ENCODE assay signal across 27 mouse cellular contexts in genomic region chr11:101275309-101275708, GRCm38 (mm10). TPM values are rescaled to one million over a fixed set of nuclear protein-coding genes. Genes with fewer than 3 reads are reported as not detected.
A peak's percentile ranks its signal among the peaks of the same experiment; 100 is the strongest.
DNase-seq lines count a peak whose midpoint lies in the region; ATAC-seq and TF ChIP-seq lines count a peak whose summit lies in the region.
"Had no signal": no experiment of that assay in that cellular context is flagged by ENCODE, and none has a peak within 500 bp of the region (broad histone marks: within the 10 kb centered on the region; RNA-seq: fewer than 3 reads in every experiment).

No protein-coding gene starts in this region.

- DNase-seq in forebrain, embryonic 10.5 days (ENCODE audit: extremely low spot score, low spot score), result no peak
- no peak for DNase-seq in forebrain, postnatal 0 days
- no peak for DNase-seq in heart, embryonic 10.5 days (ENCODE audit: low spot score)
- DNase-seq in heart, adult 18-20 months, result no peak
- DNase-seq in midbrain, embryonic 14.5 days, result peak; percentile 5
- DNase-seq in midbrain, embryonic 11.5 days (ENCODE audit: low spot score, missing footprints), result no peak
- DNase-seq: adrenal gland, adult 2 months; adrenal gland, postnatal 10 days; adrenal gland, postnatal 25 days; B cell, adult 2 months; cerebellum, adult 11 months; cerebellum, adult 18-20 months; cerebellum, adult 8-10 months; cerebellum, adult 9-11 months; cerebellum, postnatal 14 days; cerebellum, postnatal 36 days; embryo, embryonic 11 days had no signal

- ATAC-seq in forebrain, postnatal 0 days, result no peak
- no peak for ATAC-seq in megakaryocyte, adult 5-6 weeks (ENCODE audit: poor library complexity, severe bottlenecking)
- ATAC-seq in midbrain, embryonic 14.5 days (ENCODE audit: low FRiP score, low TSS enrichment), result no peak
- no peak for ATAC-seq in midbrain, embryonic 11.5 days (ENCODE audit: low FRiP score)
- ATAC-seq: CD4-positive, CD25-positive, alpha-beta regulatory T cell, adult 4 months; forebrain, embryonic 14.5 days had no signal

- 76% methylated on average over 4 of the region's 4 CpGs for WGBS in forebrain, embryonic 10.5 days
- 62% methylated on average over 4 of the region's 4 CpGs for WGBS in forebrain, postnatal 0 days
- WGBS in heart, embryonic 10.5 days, result 72% methylated on average over 4 of the region's 4 CpGs
- 62% methylated on average over 4 of the region's 4 CpGs for WGBS in midbrain, embryonic 14.5 days
- WGBS in midbrain, embryonic 11.5 days, result 71% methylated on average over 4 of the region's 4 CpGs

- TF ChIP-seq CTCF in forebrain, postnatal 0 days (IDR thresholded peaks at IDR 0.05; ENCODE audit: low read depth), result no peak

- peaks cover 43% of the 10 kb centered on the region for H3K27me3 ChIP-seq in forebrain, embryonic 10.5 days (ENCODE audit: poor library complexity, severe bottlenecking)
- no peaks in the 10 kb centered on the region for H3K27me3 ChIP-seq in forebrain, postnatal 0 days (ENCODE audit: insufficient read depth, low read length)
- peaks cover 18% of the 10 kb centered on the region for H3K27me3 ChIP-seq in heart, embryonic 10.5 days (ENCODE audit: insufficient read depth, poor library complexity, severe bottlenecking)
- H3K27me3 ChIP-seq in megakaryocyte, embryonic 14.5 days (replicated peaks), result peaks cover 24% of the 10 kb centered on the region
- no peaks in the 10 kb centered on the region for H3K27me3 ChIP-seq in midbrain, embryonic 14.5 days (ENCODE audit: control insufficient read depth, insufficient read depth, low read length)
- no peaks in the 10 kb centered on the region; the same call in 1 of the 2 replicates for H3K27me3 ChIP-seq in midbrain, embryonic 11.5 days (ENCODE audit: control insufficient read depth, insufficient read depth, low read length)
- H3K27me3 ChIP-seq: CH12.LX had no signal

- H3K4me3 ChIP-seq in forebrain, embryonic 10.5 days, result no peak overlapping the region
- no peak overlapping the region for H3K4me3 ChIP-seq in forebrain, postnatal 0 days (ENCODE audit: low read depth, low read length)
- no peak overlapping the region for H3K4me3 ChIP-seq in heart, embryonic 10.5 days
- peak overlapping the region; percentile 18 for H3K4me3 ChIP-seq in megakaryocyte, embryonic 14.5 days (replicated peaks)
- H3K4me3 ChIP-seq in midbrain, embryonic 14.5 days (replicated peaks; ENCODE audit: low read depth, low read length), result no peak overlapping the region
- H3K4me3 ChIP-seq in midbrain, embryonic 11.5 days (ENCODE audit: low read depth, low read length), result no peak overlapping the region
- H3K4me3 ChIP-seq: embryonic facial prominence, embryonic 15.5 days; erythroblast, embryonic 14.5 days had no signal

- no peak overlapping the region for H3K9ac ChIP-seq in forebrain, postnatal 0 days
- H3K9ac ChIP-seq in midbrain, embryonic 14.5 days (replicated peaks; ENCODE audit: low read length), result no peak overlapping the region
- no peak overlapping the region for H3K9ac ChIP-seq in midbrain, embryonic 11.5 days (ENCODE audit: low read length)
- H3K9ac ChIP-seq: embryonic facial prominence, embryonic 13.5 days; embryonic facial prominence, embryonic 15.5 days had no signal

- H3K27ac ChIP-seq in forebrain, embryonic 10.5 days, result peak overlapping the region; percentile 51; the same call in 1 of the 2 replicates
- no peak overlapping the region for H3K27ac ChIP-seq in forebrain, postnatal 0 days (ENCODE audit: low read depth, low read length)
- peak overlapping the region; percentile 42; the same call in 1 of the 2 replicates for H3K27ac ChIP-seq in heart, embryonic 10.5 days
- no peak overlapping the region for H3K27ac ChIP-seq in midbrain, embryonic 14.5 days (replicated peaks; ENCODE audit: low read depth, low read length)
- H3K27ac ChIP-seq in midbrain, embryonic 11.5 days (ENCODE audit: low read depth, low read length), result no peak overlapping the region
- H3K27ac ChIP-seq: embryonic facial prominence, embryonic 13.5 days; embryonic facial prominence, embryonic 15.5 days had no signal

- H3K4me2 ChIP-seq in forebrain, postnatal 0 days (ENCODE audit: low read depth), result no peak overlapping the region
- H3K4me2 ChIP-seq in midbrain, embryonic 14.5 days (ENCODE audit: low read length), result no peak overlapping the region
- H3K4me2 ChIP-seq in midbrain, embryonic 11.5 days, result no peak overlapping the region
- H3K4me2 ChIP-seq: embryonic facial prominence, embryonic 13.5 days; embryonic facial prominence, embryonic 15.5 days had no signal

- H3K4me1 ChIP-seq in forebrain, embryonic 10.5 days, result peaks cover 36% of the 10 kb centered on the region
- H3K4me1 ChIP-seq in forebrain, postnatal 0 days (ENCODE audit: insufficient read depth), result peaks cover 12% of the 10 kb centered on the region
- H3K4me1 ChIP-seq in heart, embryonic 10.5 days, result peaks cover 41% of the 10 kb centered on the region
- H3K4me1 ChIP-seq in megakaryocyte, embryonic 14.5 days, result peaks cover 70% of the 10 kb centered on the region
- peaks cover 22% of the 10 kb centered on the region for H3K4me1 ChIP-seq in midbrain, embryonic 14.5 days (ENCODE audit: control insufficient read depth, insufficient read depth, low read length)
- peaks cover 17% of the 10 kb centered on the region for H3K4me1 ChIP-seq in midbrain, embryonic 11.5 days (ENCODE audit: control insufficient read depth, insufficient read depth, low read length)

- peaks cover 18% of the 10 kb centered on the region for H3K36me3 ChIP-seq in forebrain, embryonic 10.5 days (replicated peaks)
- H3K36me3 ChIP-seq in forebrain, postnatal 0 days (ENCODE audit: insufficient read depth), result no peaks in the 10 kb centered on the region
- peaks cover 22% of the 10 kb centered on the region for H3K36me3 ChIP-seq in heart, embryonic 10.5 days
- peaks cover 29% of the 10 kb centered on the region for H3K36me3 ChIP-seq in megakaryocyte, embryonic 14.5 days (replicated peaks; ENCODE audit: low read length)
- H3K36me3 ChIP-seq in midbrain, embryonic 14.5 days (ENCODE audit: control insufficient read depth, insufficient read depth, low read length), result no peaks in the 10 kb centered on the region
- no peaks in the 10 kb centered on the region for H3K36me3 ChIP-seq in midbrain, embryonic 11.5 days (ENCODE audit: control insufficient read depth, insufficient read depth, low read length)

- H3K9me3 ChIP-seq in forebrain, embryonic 10.5 days, result no peaks in the 10 kb centered on the region
- no peaks in the 10 kb centered on the region for H3K9me3 ChIP-seq in forebrain, postnatal 0 days (ENCODE audit: low read length)
- no peaks in the 10 kb centered on the region for H3K9me3 ChIP-seq in heart, embryonic 10.5 days
- no peaks in the 10 kb centered on the region for H3K9me3 ChIP-seq in megakaryocyte, embryonic 14.5 days
- no peaks in the 10 kb centered on the region for H3K9me3 ChIP-seq in midbrain, embryonic 14.5 days (ENCODE audit: control insufficient read depth, low read length)
- no peaks in the 10 kb centered on the region for H3K9me3 ChIP-seq in midbrain, embryonic 11.5 days (ENCODE audit: control insufficient read depth, low read length)
- H3K9me3 ChIP-seq: embryonic facial prominence, embryonic 13.5 days; embryonic facial prominence, embryonic 15.5 days; G1E had no signal

RNA-seq across cellular contexts. Expression of gene Cntd1, which starts 3.5 kb away (rescaled TPM):
- 0.77 and 1.0 TPM in 2 replicates for polyA plus RNA-seq in forebrain, embryonic 10.5 days (2016; fragmentation: Nextera tagmentation; extraction: Ambion mirVana)
- total RNA-seq in forebrain, postnatal 0 days (2014; rRNA removed), result 0.10 and 0.15 TPM in 2 replicates
- polyA plus RNA-seq in forebrain, postnatal 0 days (2015; fragmentation: Nextera tagmentation; extraction: Ambion mirVana), result 0.36 and 0.61 TPM in 2 replicates
- 0.79 and 1.6 TPM in 2 replicates for polyA plus RNA-seq in heart, embryonic 10.5 days (2016; fragmentation: Nextera tagmentation; extraction: Ambion mirVana)
- under 1 TPM; 0.15 to 0.23 TPM for total RNA-seq in heart, adult 18-20 months (2021)
- polyA plus RNA-seq in megakaryocyte, embryonic 14.5 days (2012; ENCODE audit: insufficient read depth, low replicate concordance), result not detected in 2 replicates
- total RNA-seq in megakaryocyte, adult 5-6 weeks (2015), result 1.2 and 1.6 TPM in 2 replicates
- total RNA-seq in megakaryocyte, adult 5-6 weeks (2017), result 1.7 TPM in 2 replicates
- polyA plus RNA-seq in midbrain, embryonic 14.5 days (2014; fragmentation: Nextera tagmentation; extraction: Ambion mirVana), result 0.38 and 0.55 TPM in 2 replicates
- polyA plus RNA-seq in midbrain, embryonic 11.5 days (2014; fragmentation: Nextera tagmentation; extraction: Ambion mirVana), result 1.4 and 1.7 TPM in 2 replicates
- polyA plus RNA-seq: erythroblast, embryonic 14.5 days had no signal

RNA-seq across cellular contexts. Expression of gene Coa3, which starts 3.6 kb away (rescaled TPM):
- polyA plus RNA-seq in forebrain, embryonic 10.5 days (2016; fragmentation: Nextera tagmentation; extraction: Ambion mirVana), result 186 and 194 TPM in 2 replicates
- 110 and 140 TPM in 2 replicates for total RNA-seq in forebrain, postnatal 0 days (2014; rRNA removed)
- 208 and 233 TPM in 2 replicates for polyA plus RNA-seq in forebrain, postnatal 0 days (2015; fragmentation: Nextera tagmentation; extraction: Ambion mirVana)
- 189 and 198 TPM in 2 replicates for polyA plus RNA-seq in heart, embryonic 10.5 days (2016; fragmentation: Nextera tagmentation; extraction: Ambion mirVana)
- total RNA-seq in heart, adult 18-20 months (2021), result 100 to 1,000 TPM in 1 of 2 experiments, 10 to 100 TPM in 1; 98.3 to 108 TPM
- 9.9 and 21.1 TPM in 2 replicates for polyA plus RNA-seq in megakaryocyte, embryonic 14.5 days (2012; ENCODE audit: insufficient read depth, low replicate concordance)
- 69.8 and 71.2 TPM in 2 replicates for total RNA-seq in megakaryocyte, adult 5-6 weeks (2015)
- total RNA-seq in megakaryocyte, adult 5-6 weeks (2017), result 23.2 and 33.6 TPM in 2 replicates
- 221 and 243 TPM in 2 replicates for polyA plus RNA-seq in midbrain, embryonic 14.5 days (2014; fragmentation: Nextera tagmentation; extraction: Ambion mirVana)
- 213 and 220 TPM in 2 replicates for polyA plus RNA-seq in midbrain, embryonic 11.5 days (2014; fragmentation: Nextera tagmentation; extraction: Ambion mirVana)

RNA-seq across cellular contexts. Expression of gene Wnk4, which starts 14.9 kb away (rescaled TPM):
- 5.4 and 6.4 TPM in 2 replicates for polyA plus RNA-seq in forebrain, embryonic 10.5 days (2016; fragmentation: Nextera tagmentation; extraction: Ambion mirVana)
- 3.2 and 5.4 TPM in 2 replicates for total RNA-seq in forebrain, postnatal 0 days (2014; rRNA removed)
- 7.8 and 9.1 TPM in 2 replicates for polyA plus RNA-seq in forebrain, postnatal 0 days (2015; fragmentation: Nextera tagmentation; extraction: Ambion mirVana)
- polyA plus RNA-seq in heart, embryonic 10.5 days (2016; fragmentation: Nextera tagmentation; extraction: Ambion mirVana), result 13.9 and 14.8 TPM in 2 replicates
- total RNA-seq in heart, adult 18-20 months (2021), result 10 to 100 TPM in 1 of 2 experiments, 1 to 10 TPM in 1; 9.4 to 12.9 TPM
- 37.7 and 87.0 TPM in 2 replicates for polyA plus RNA-seq in megakaryocyte, embryonic 14.5 days (2012; ENCODE audit: insufficient read depth, low replicate concordance)
- total RNA-seq in megakaryocyte, adult 5-6 weeks (2015), result 0.27 TPM in 1 of 2 replicates, not detected in the other
- 0.15 TPM in 1 of 2 replicates, not detected in the other for total RNA-seq in megakaryocyte, adult 5-6 weeks (2017)
- 4.3 and 5.3 TPM in 2 replicates for polyA plus RNA-seq in midbrain, embryonic 14.5 days (2014; fragmentation: Nextera tagmentation; extraction: Ambion mirVana)
- 4.8 and 5.2 TPM in 2 replicates for polyA plus RNA-seq in midbrain, embryonic 11.5 days (2014; fragmentation: Nextera tagmentation; extraction: Ambion mirVana)
- total RNA-seq: common myeloid progenitor, adult 5-6 weeks had no signal

RNA-seq across cellular contexts. Expression of gene Vps25, which starts 21.8 kb away (rescaled TPM):
- polyA plus RNA-seq in forebrain, embryonic 10.5 days (2016; fragmentation: Nextera tagmentation; extraction: Ambion mirVana), result 128 and 129 TPM in 2 replicates
- 71.7 and 75.8 TPM in 2 replicates for total RNA-seq in forebrain, postnatal 0 days (2014; rRNA removed)
- 135 and 138 TPM in 2 replicates for polyA plus RNA-seq in forebrain, postnatal 0 days (2015; fragmentation: Nextera tagmentation; extraction: Ambion mirVana)
- 130 and 137 TPM in 2 replicates for polyA plus RNA-seq in heart, embryonic 10.5 days (2016; fragmentation: Nextera tagmentation; extraction: Ambion mirVana)
- 100 to 1,000 TPM in 1 of 2 experiments, 10 to 100 TPM in 1; 87.3 to 107 TPM for total RNA-seq in heart, adult 18-20 months (2021)
- polyA plus RNA-seq in megakaryocyte, embryonic 14.5 days (2012; ENCODE audit: insufficient read depth, low replicate concordance), result 100 and 168 TPM in 2 replicates
- 169 and 184 TPM in 2 replicates for total RNA-seq in megakaryocyte, adult 5-6 weeks (2015)
- total RNA-seq in megakaryocyte, adult 5-6 weeks (2017), result 54.6 and 55.7 TPM in 2 replicates
- 111 and 134 TPM in 2 replicates for polyA plus RNA-seq in midbrain, embryonic 14.5 days (2014; fragmentation: Nextera tagmentation; extraction: Ambion mirVana)
- 122 and 130 TPM in 2 replicates for polyA plus RNA-seq in midbrain, embryonic 11.5 days (2014; fragmentation: Nextera tagmentation; extraction: Ambion mirVana)

RNA-seq across cellular contexts. Expression of gene Becn1, which starts 26.8 kb away (rescaled TPM):
- polyA plus RNA-seq in forebrain, embryonic 10.5 days (2016; fragmentation: Nextera tagmentation; extraction: Ambion mirVana), result 144 and 154 TPM in 2 replicates
- total RNA-seq in forebrain, postnatal 0 days (2014; rRNA removed), result 107 and 177 TPM in 2 replicates
- polyA plus RNA-seq in forebrain, postnatal 0 days (2015; fragmentation: Nextera tagmentation; extraction: Ambion mirVana), result 133 and 145 TPM in 2 replicates
- 148 and 165 TPM in 2 replicates for polyA plus RNA-seq in heart, embryonic 10.5 days (2016; fragmentation: Nextera tagmentation; extraction: Ambion mirVana)
- total RNA-seq in heart, adult 18-20 months (2021), result 10 to 100 TPM; 85.4 to 96.5 TPM
- 43.7 and 96.0 TPM in 2 replicates for polyA plus RNA-seq in megakaryocyte, embryonic 14.5 days (2012; ENCODE audit: insufficient read depth, low replicate concordance)
- total RNA-seq in megakaryocyte, adult 5-6 weeks (2015), result 62.2 and 68.0 TPM in 2 replicates
- total RNA-seq in megakaryocyte, adult 5-6 weeks (2017), result 129 and 168 TPM in 2 replicates
- polyA plus RNA-seq in midbrain, embryonic 14.5 days (2014; fragmentation: Nextera tagmentation; extraction: Ambion mirVana), result 148 and 193 TPM in 2 replicates
- polyA plus RNA-seq in midbrain, embryonic 11.5 days (2014; fragmentation: Nextera tagmentation; extraction: Ambion mirVana), result 163 and 179 TPM in 2 replicates

Comparison
In these comparisons a context has a peak if more than half of its experiments do, and no peak if none do; other contexts are left out.
1. H3K27ac ChIP-seq: peak in forebrain, embryonic 10.5 days (single experiment) and heart, embryonic 10.5 days (single experiment); none in forebrain, postnatal 0 days (single experiment), midbrain, embryonic 14.5 days (single experiment) and midbrain, embryonic 11.5 days (single experiment).